20 mouse cellular contexts compared by ENCODE assay signal in the genomic region with DNA sequence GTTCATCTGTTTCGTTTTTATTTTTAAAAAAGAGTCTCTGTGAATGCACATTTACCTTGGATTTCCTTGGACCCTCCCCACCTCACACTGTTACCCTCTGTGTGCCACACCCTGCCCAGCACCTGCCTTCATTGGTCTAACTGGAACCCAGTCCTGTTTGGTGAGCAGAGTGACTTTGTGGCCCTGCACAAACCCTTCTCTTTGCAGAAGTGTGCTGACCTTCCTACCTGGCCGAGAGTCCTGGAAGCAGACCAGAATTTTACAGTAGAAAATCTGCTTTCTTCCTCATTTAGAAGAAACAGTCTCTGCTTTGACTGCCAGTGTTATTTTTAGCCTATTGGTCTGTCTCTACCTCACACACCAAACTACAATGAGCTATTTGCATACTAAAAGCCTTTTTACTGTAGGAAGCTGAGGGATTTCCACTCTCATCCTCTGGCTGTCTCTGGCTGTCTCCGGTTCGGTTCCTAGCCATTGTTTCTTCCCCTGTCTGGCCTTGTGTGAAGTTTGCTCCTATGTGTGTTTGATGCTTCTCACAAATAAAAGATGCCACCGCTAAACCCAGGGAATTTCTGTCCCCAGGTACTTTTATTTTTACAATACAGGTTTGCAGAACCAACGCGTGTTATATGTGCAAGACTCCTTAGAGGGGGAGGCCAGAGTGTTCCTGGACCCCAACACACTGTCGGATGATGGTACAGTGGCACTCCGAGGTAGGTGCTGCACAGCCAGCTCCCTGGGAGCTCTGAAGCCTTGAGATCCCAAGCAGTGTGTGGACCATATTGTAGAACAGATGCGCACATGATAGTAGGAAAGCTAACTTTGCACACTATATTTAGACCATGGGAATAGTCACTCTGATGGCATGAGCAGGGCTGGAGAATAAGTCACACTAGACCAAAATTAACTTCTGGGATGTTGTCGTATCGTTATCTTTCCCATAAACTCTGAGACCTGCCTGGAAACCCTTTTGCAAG. TPM values are rescaled to one million over a fixed set of nuclear protein-coding genes. Genes with fewer than 3 reads are reported as not detected.
A peak's percentile ranks its signal among the peaks of the same experiment; 100 is the strongest.
DNase-seq lines count a peak whose midpoint lies in the region; ATAC-seq and TF ChIP-seq lines count a peak whose summit lies in the region.
"Had no signal": no experiment of that assay in that cellular context is flagged by ENCODE, and none has a peak within 500 bp of the region (broad histone marks: within the 10 kb centered on the region; RNA-seq: fewer than 3 reads in every experiment).

No protein-coding gene starts in this region.

- 62% methylated on average over 12 of the region's 12 CpGs for WGBS in forebrain, postnatal 0 days
- 73% methylated on average over 12 of the region's 12 CpGs for WGBS in forebrain, embryonic 13.5 days
- WGBS in hindbrain, embryonic 15.5 days = 72% methylated on average over 12 of the region's 12 CpGs
- WGBS in hindbrain, postnatal 0 days = 75% methylated on average over 12 of the region's 12 CpGs
- 81% methylated on average over 12 of the region's 12 CpGs for WGBS in spleen, adult 2 months

- TF ChIP-seq CTCF in forebrain, postnatal 0 days (IDR thresholded peaks at IDR 0.05; ENCODE audit: low read depth) = no peak
- TF ChIP-seq CTCF in hindbrain, postnatal 0 days (IDR thresholded peaks at IDR 0.05; ENCODE audit: low read depth) = no peak
- TF ChIP-seq CTCF in spleen, adult 2 months (IDR thresholded peaks at IDR 0.05; ENCODE audit: extremely low read depth, insufficient read depth, insufficient read length, insufficient replicate concordance) = no peak

- 0 out of 2 replicates have a peak overlapping the region, but pooled peaks have one; percentile 9 for H3K27ac ChIP-seq in forebrain, postnatal 0 days (ENCODE audit: low read depth, low read length)
- H3K27ac ChIP-seq in forebrain, embryonic 13.5 days = no peak overlapping the region
- H3K27ac ChIP-seq in hindbrain, embryonic 15.5 days (replicated peaks) = 0 out of 2 replicates have a peak overlapping the region, but pooled peaks have one; percentile 35
- no peak overlapping the region for H3K27ac ChIP-seq in hindbrain, postnatal 0 days
- peak overlapping the region; percentile 56 for H3K27ac ChIP-seq in spleen, adult 2 months (ENCODE audit: insufficient read depth, low read length)
- H3K27ac ChIP-seq: hindbrain, embryonic 12.5 days; kidney, postnatal 0 days; limb, embryonic 10.5 days; neural tube, embryonic 12.5 days had no signal

- no peaks in the 10 kb centered on the region for H3K9me3 ChIP-seq in forebrain, postnatal 0 days (ENCODE audit: low read length)
- no peaks in the 10 kb centered on the region for H3K9me3 ChIP-seq in forebrain, embryonic 13.5 days (replicated peaks)
- H3K9me3 ChIP-seq in hindbrain, embryonic 15.5 days = no peaks in the 10 kb centered on the region
- no peaks in the 10 kb centered on the region for H3K9me3 ChIP-seq in hindbrain, postnatal 0 days (ENCODE audit: low read length)
- H3K9me3 ChIP-seq: G1E; hindbrain, embryonic 12.5 days; limb, embryonic 10.5 days; neural tube, embryonic 12.5 days had no signal

- H3K9ac ChIP-seq in forebrain, postnatal 0 days = no peak overlapping the region
- H3K9ac ChIP-seq in forebrain, embryonic 13.5 days = no peak overlapping the region
- H3K9ac ChIP-seq in hindbrain, embryonic 15.5 days = no peak overlapping the region
- no peak overlapping the region for H3K9ac ChIP-seq in hindbrain, postnatal 0 days (replicated peaks; ENCODE audit: low read length)
- H3K9ac ChIP-seq: hindbrain, embryonic 12.5 days; neural tube, embryonic 12.5 days had no signal

- peaks cover 7% of the 10 kb centered on the region; the same call in 1 of the 2 replicates for H3K4me1 ChIP-seq in forebrain, postnatal 0 days (ENCODE audit: insufficient read depth)
- H3K4me1 ChIP-seq in forebrain, embryonic 13.5 days = peaks cover 12% of the 10 kb centered on the region
- H3K4me1 ChIP-seq in hindbrain, embryonic 15.5 days (replicated peaks) = 0 out of 2 replicates have a peak, but pooled peaks cover 2% of the 10 kb centered on the region
- no peaks in the 10 kb centered on the region for H3K4me1 ChIP-seq in hindbrain, postnatal 0 days (ENCODE audit: insufficient read depth, low read length)
- H3K4me1 ChIP-seq in spleen, adult 2 months (ENCODE audit: control insufficient read depth, insufficient read depth, insufficient read length) = peaks cover 5% of the 10 kb centered on the region; the same call in 1 of the 2 replicates
- H3K4me1 ChIP-seq: neural tube, embryonic 12.5 days had no signal

- no peak overlapping the region for H3K4me2 ChIP-seq in forebrain, postnatal 0 days (ENCODE audit: low read depth)
- H3K4me2 ChIP-seq in forebrain, embryonic 13.5 days = no peak overlapping the region
- H3K4me2 ChIP-seq in hindbrain, embryonic 15.5 days = no peak overlapping the region
- H3K4me2 ChIP-seq in hindbrain, postnatal 0 days (ENCODE audit: low read depth, low read length) = no peak overlapping the region
- H3K4me2 ChIP-seq: hindbrain, embryonic 12.5 days; liver, embryonic 11.5 days; neural tube, embryonic 12.5 days had no signal

- no peak for TF ChIP-seq POLR2A in spleen, adult 2 months (IDR thresholded peaks at IDR 0.05; ENCODE audit: low read depth, low read length)

- peak; percentile 18 for DNase-seq in forebrain, postnatal 0 days
- no peak for DNase-seq in hindbrain, postnatal 0 days (ENCODE audit: low spot score)
- DNase-seq in spleen, adult 2 months (ENCODE audit: low read depth in 1 of 2, low spot score in 2 of 2) = no peak
- no peak for DNase-seq in spleen, postnatal 10 days (ENCODE audit: low spot score in 2 of 2)
- DNase-seq in adrenal gland, postnatal 36 days = no peak
- no peak for DNase-seq in urinary bladder, postnatal 10 days (ENCODE audit: low spot score)
- DNase-seq: adrenal gland, adult 2 months; cerebellum, adult 11 months; gastrocnemius, postnatal 10 days; right cerebral cortex, postnatal 25 days had no signal

- peak; percentile 69 for ATAC-seq in forebrain, postnatal 0 days
- no peak for ATAC-seq in forebrain, embryonic 13.5 days
- no peak for ATAC-seq in hindbrain, embryonic 15.5 days (ENCODE audit: low FRiP score, low read depth)
- no peak for ATAC-seq in hindbrain, postnatal 0 days
- ATAC-seq: intestine, postnatal 0 days had no signal

- H3K36me3 ChIP-seq in forebrain, postnatal 0 days (ENCODE audit: insufficient read depth) = peaks cover 25% of the 10 kb centered on the region
- peaks cover 42% of the 10 kb centered on the region for H3K36me3 ChIP-seq in forebrain, embryonic 13.5 days (ENCODE audit: poor library complexity, severe bottlenecking)
- H3K36me3 ChIP-seq in hindbrain, embryonic 15.5 days = peaks cover 29% of the 10 kb centered on the region
- no peaks in the 10 kb centered on the region; the same call in 1 of the 2 replicates for H3K36me3 ChIP-seq in hindbrain, postnatal 0 days (ENCODE audit: insufficient read depth, low read length)
- peaks cover 17% of the 10 kb centered on the region for H3K36me3 ChIP-seq in spleen, adult 2 months (ENCODE audit: control insufficient read depth, insufficient read depth, low read length)

- H3K4me3 ChIP-seq in forebrain, postnatal 0 days (ENCODE audit: low read depth, low read length) = no peak overlapping the region
- no peak overlapping the region for H3K4me3 ChIP-seq in forebrain, embryonic 13.5 days
- H3K4me3 ChIP-seq in hindbrain, embryonic 15.5 days = no peak overlapping the region
- no peak overlapping the region for H3K4me3 ChIP-seq in hindbrain, postnatal 0 days (ENCODE audit: low read length)
- no peak overlapping the region for H3K4me3 ChIP-seq in spleen, adult 2 months (ENCODE audit: extremely low read depth, insufficient read depth, insufficient read length)
- H3K4me3 ChIP-seq: erythroblast, embryonic 14.5 days; hindbrain, embryonic 12.5 days; limb, embryonic 10.5 days; neural tube, embryonic 12.5 days had no signal

- H3K27me3 ChIP-seq in forebrain, postnatal 0 days (ENCODE audit: insufficient read depth, low read length) = no peaks in the 10 kb centered on the region
- no peaks in the 10 kb centered on the region for H3K27me3 ChIP-seq in forebrain, embryonic 13.5 days
- no peaks in the 10 kb centered on the region for H3K27me3 ChIP-seq in hindbrain, embryonic 15.5 days
- no peaks in the 10 kb centered on the region for H3K27me3 ChIP-seq in hindbrain, postnatal 0 days (ENCODE audit: insufficient read depth, low read length)
- no peaks in the 10 kb centered on the region for H3K27me3 ChIP-seq in spleen, adult 2 months (ENCODE audit: control insufficient read depth, insufficient read depth, low read length)
- H3K27me3 ChIP-seq: hindbrain, embryonic 12.5 days; neural tube, embryonic 12.5 days had no signal

RNA-seq across cellular contexts. Expression of a gene that starts 25.4 kb away (rescaled TPM):
- 16.9 and 18.1 TPM in 2 replicates for total RNA-seq in forebrain, postnatal 0 days (2014; rRNA removed)
- polyA plus RNA-seq in forebrain, postnatal 0 days (2015; fragmentation: Nextera tagmentation; extraction: Ambion mirVana) = 16.6 and 19.0 TPM in 2 replicates
- polyA plus RNA-seq in forebrain, embryonic 13.5 days (2015; fragmentation: Nextera tagmentation; extraction: Ambion mirVana) = 18.3 and 20.3 TPM in 2 replicates
- polyA plus RNA-seq in hindbrain, embryonic 15.5 days (2015; fragmentation: Nextera tagmentation; extraction: Ambion mirVana) = 25.6 and 27.2 TPM in 2 replicates
- total RNA-seq in hindbrain, postnatal 0 days (2014; rRNA removed) = 22.0 and 23.5 TPM in 2 replicates
- polyA plus RNA-seq in hindbrain, postnatal 0 days (2015; fragmentation: Nextera tagmentation; extraction: Ambion mirVana) = 19.0 and 21.3 TPM in 2 replicates
- 5.2 and 6.9 TPM in 2 replicates for polyA plus RNA-seq in spleen, adult 2 months (2012; rRNA removed)
- total RNA-seq in adrenal gland, postnatal 36 days (2021) = 10 to 100 TPM; 20.6 to 26.0 TPM

Comparison
In these comparisons a context has a peak if more than half of its experiments do, and no peak if none do; other contexts are left out.
1. H3K27ac ChIP-seq: peak in forebrain, postnatal 0 days (single experiment), hindbrain, embryonic 15.5 days (single experiment) and spleen, adult 2 months (single experiment); none in forebrain, embryonic 13.5 days (single experiment) and hindbrain, postnatal 0 days (single experiment).